Mouse (Mus musculus): Measurements from ENCODE around the gene Noto.
A peak's percentile ranks its signal among the peaks of the same experiment; 100 is the strongest.
"Not testable (repeated sequence)": the region's sequence is repeated elsewhere in the genome, so short reads cannot be mapped to it uniquely, and the experiment has no call there.

The Noto gene

DNA sequence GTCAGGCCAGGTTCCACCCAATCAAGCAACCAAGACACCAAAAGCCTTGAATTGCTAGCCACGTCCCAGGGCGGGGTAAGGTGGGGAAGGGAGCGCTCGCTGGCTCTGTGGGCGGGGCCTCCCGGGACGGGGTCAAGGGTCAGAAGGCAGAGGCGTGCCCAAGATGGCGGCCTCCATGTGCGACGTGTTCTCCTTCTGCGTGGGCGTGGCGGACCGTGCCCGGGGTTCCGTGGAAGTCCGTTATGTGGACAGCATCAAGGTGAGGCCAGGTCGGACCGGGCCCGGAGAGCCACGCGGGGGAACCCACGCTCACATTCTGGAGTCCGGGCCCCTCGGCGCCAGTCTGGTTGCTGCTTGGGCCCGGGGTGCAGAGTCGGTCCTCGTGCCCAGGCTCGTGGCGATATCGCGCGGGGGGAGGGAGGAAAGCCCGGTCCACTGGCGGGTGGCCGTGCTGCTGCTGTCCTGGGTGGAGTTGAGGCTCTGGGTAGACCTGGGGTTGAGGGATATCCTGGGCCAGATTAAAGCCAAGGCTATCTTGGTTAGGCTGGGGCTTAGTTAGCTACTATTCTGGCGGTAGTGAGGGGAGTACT, 8.3 kb downstream of the Noto start, which contains the start of gene Smyd5:
Gene Smyd5 (plus strand): TSS at position 148 of the 590 bp plus-strand sequence.
- DNase-seq: peak; percentile 73

DNA sequence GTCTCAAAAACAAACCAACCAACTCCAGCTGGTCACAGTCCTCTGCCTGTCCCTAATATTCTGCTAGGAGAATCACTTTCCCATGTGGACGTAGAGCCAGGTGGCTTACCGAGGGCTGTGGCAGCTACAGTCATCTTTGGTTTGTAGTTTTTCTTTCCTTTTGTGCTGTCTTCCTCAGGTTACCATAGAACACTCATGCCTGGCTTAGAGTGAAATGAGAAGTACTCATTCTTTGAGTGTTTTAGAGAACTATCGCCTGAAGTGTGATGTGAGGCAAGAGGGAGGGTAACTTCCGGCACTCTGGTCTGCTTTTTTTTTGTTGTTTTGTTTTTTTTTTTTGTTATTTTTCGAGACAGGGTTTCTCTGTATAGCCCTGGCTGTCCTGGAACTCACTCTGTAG, 10.2 kb downstream of the Noto start:
- DNase-seq: no peak

DNA sequence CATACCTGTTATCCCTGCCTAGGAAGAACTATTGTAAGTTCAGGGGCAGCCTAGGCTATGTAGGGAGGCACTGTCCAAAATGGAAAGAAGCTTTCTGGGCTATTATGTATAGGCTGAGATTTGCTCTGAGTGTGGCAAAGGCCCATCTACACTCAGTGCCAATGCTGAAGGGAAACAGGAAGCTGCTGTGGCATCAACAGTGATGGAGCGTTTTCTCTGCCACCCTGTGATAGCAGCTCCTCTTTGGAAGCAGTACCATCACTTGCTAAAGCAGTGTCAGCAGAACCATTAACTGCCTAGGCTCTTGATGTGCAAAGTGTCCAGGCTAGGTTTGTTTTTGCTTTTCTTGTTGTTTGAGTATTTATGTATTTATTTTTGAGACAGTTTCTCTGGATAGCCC, 12.5 kb downstream of the Noto start:
- DNase-seq: no peak

DNA sequence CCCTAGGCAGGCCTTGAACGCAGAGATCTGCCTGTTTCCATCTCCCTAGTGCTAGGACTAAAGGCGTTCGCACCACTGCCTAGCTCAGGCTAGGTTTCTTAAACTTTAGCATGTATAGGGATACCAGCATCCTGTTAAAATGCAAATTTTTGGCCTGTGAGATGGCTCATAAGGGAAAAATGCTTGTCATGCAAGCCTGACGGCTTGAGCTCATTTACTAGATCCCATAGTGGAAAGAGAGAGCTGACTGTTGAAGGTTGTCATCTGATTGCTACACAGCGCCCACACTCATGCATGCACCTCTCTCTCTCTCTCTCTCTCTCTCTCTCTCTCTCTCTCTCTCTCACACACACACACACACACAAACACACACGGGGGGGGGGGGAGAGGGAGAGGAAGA, 12.9 kb downstream of the Noto start:
- no peak for DNase-seq

DNA sequence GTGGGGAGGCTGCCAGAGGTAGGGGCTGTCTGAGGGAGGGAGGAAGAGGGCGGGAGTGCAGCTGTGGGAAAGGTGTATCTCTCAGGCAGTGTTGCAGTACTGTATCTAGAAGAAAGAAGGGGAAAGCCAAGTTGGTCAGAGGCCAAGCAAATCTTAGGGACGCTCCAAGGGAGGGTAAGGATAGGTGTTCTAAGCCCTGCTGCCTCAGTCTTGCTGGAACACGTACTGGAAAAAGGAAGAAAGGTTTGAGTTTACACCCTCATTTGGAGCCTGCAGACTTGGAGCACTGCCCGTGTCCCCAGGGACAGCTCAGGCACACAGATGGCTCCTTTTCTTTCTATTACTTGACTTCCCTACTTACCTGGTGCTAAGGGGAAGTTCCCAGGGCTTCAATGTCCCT, 17.5 kb downstream of the Noto start:
- no peak for DNase-seq

DNA sequence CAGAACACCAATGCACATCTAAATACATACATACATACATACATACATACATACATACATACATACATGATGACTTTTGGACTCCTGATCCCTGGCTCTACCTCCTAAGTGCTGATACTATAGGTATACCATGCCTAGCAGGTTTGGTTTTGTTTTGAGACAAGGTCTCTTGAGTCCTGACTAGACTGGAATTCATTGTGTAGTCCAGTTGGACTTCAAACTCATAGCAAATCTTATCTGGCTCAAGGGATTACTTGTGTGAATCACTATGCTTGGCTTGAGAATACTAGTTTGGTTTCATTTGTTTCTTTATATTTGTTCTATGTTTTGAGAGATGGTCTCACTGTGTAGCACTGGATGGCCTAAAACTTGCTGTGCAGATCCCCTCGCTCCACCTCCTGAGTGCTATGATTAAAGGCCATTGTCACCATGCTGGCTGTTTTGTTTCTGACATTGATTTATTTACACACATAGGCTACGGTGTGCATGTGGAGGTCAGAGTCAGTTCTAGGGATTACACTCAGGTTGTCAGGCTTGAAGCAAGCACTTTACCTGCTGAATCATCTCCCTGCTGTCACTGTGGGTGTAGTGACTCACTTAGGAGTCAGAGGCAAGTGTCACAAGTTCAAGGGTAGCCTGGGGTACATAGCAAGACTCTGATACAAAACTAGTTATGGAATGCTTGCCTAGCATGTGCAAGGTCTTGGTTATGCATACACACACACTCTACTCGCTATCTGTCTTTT, 20.0 kb downstream of the Noto start:
- no peak for DNase-seq

DNA sequence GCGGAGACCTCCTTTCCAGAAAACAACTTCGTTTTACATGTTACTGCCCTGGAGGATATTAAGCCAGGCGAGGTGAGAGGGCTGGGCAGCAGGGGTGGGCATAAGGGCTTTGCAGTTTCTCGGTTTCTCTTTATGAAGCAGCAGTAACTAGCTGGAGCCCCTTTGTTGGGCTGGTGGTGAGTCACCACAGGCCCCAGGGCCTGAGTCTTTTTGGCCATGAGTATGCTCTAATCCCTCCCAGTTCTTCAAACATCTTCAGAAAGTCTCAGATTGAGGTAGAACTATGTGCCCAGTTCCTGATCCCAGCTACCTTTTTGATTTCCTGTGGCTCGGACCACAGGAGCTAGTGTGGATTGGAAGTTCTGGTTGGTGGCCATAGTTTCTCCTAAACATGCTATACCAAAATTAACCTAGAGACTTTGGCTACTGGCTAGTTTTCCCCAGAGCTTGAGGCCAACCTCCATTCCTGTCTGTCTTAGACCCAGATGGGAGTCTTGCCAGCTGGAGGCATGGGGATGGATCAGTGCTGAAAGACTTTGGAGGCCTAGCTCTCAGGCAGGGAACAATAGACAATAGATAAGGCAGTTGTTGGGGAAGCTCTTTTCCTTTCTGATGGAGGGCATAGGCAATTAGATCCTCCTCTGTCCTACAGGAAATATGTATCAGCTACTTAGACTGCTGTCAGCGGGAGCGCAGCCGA, 20.7 kb downstream of the Noto start:
- no peak for DNase-seq

DNA sequence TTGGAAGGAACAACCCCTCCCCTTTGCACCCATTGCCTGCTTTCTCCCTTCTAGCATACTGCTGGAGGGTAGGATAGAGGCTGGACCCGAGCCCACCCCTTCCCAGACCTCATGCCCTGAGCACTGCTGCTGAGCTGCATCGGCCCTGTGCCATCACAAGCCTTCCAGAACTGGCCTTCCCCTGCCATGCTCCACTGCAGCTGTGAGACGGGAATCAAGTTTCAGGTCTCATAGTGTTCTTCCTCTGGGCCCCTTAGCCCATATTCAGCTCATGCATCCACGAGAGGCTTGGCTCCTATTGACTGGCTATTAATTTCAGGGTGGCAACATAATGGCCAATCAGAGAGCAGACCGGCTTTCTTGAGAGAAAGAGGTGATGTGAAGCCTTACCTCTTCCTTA, 21.6 kb downstream of the Noto start:
- no peak for DNase-seq

DNA sequence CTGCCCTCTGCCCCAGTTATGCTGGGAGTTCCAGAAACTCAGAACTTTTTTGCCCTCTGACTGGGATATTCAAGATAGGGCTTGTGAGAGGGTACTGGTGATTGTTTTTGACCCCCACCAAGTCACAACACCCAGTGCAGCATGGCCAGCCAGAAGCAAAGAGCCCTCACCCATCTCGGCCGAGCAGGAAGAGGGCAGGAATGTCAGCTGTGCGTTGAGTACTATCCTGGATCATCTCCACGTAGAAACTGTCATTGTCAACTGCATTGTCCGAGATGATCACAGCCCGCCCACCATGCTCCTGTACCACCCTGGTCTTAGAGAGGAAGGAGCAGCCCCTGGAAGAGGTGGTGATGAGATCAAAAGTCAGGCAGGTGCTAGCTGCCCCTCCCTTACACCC, 23.7 kb downstream of the Noto start:
- no peak for DNase-seq

DNA sequence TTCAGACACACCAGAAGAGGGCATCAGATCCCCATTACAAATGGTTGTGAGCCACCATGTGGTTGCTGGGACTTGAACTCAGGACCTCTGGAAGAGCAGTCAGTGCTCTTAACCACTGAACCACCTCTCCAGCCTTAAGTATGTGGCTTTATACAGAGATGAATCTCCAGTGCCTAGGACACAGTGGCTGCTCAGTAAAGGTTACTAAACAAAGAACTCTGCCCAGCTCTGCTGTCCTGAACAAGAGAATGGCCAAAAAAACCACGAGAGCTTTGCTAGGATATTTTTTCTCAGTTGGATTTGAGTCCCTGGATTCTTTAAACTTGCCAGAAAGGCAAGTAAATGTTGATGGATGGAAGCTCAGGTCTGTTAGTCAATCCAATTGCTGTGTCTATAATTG, 26.5 kb downstream of the Noto start:
- DNase-seq: not testable (repeated sequence)

DNA sequence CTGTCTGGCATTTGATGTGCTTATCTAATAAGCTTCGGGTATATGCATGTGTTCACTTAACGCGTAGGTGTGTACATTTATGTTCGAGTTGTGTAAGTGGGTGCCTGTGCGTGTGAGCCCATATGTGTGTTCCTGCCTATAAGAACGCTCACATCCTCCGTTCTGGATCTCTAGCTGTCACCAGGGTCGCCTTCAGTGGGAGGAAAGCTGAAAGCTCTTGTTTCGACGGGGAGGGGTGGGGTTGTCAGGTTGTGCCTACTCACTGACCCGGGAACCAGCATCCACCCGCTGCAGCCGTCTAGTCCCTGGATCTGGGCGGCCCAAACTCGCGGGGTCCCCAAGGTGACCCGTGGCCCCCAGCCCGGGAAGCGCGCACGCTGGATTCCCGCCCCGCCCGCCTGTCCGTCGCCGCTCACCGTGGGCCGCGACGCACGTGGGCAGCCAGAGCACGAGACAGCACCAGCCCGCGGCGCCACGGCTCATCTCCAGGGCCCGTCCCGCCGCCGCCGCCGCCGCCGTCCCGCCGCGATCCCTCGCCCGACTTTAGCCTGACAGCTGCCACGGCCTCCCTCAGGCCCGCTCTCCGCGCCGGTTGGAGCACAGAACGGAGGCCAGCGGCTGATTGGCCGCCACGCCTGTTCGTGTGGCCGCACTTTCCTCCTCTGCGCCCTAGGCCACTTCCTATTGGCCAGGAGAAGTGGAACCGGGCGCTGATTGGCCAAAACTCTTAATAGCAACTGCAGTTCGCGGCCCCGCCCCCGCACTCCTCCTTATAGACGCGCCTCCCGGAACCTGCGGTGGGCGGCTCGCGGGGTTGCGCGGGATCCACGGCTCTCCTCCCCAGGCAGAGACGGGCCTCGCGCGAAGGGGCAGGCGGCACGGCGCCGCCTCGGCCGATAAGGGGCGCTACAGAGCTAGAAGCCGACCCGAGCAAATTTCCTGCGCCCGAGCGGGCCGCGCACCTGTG, 27.3 kb downstream of the Noto start, which contains the start of gene Cct7:
Gene Cct7 (plus strand): TSS at position 818 of the 967 bp plus-strand sequence.
- DNase-seq: peak; percentile 96

DNA sequence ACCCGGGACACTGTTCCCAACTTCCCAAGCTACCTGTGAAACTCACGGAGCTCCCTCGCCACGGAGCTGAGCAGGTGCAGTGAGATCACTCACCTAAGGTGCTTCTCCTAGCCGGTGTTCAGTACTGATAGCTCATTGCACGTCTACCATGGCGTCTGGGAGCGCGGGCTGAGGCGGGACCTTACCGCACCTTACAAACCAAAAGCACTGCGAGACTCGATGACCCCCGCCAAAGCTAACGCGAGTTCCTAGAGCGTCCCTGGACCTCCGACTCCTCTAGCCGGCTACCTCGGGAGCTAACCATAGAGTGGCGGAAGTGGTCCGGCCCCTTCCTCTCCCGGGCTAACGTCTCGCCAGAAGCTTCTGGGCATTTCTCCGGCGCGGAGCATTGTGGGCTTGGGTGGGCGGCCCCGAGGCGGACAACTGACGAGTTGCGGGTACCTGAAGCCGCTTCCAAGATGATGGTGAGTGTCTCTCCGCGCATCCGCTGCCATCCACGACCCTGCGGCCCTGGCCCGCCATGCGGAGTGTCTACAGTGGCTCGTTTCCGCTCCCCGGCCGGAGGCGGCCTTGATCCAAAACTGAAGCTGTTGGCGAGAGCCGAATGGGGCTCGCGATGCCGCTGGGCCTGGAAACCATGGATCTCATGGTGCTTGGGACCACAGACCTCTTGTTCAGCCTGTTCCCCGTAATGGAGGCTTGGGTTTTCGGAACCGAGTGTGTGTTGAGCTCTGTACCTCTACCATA, 28.2 kb downstream of the Noto start, which contains the start of gene Pradc1:
Gene Pradc1 (minus strand): TSS at position 307 of the 747 bp plus-strand sequence.
- DNase-seq: peak; percentile 96

DNA sequence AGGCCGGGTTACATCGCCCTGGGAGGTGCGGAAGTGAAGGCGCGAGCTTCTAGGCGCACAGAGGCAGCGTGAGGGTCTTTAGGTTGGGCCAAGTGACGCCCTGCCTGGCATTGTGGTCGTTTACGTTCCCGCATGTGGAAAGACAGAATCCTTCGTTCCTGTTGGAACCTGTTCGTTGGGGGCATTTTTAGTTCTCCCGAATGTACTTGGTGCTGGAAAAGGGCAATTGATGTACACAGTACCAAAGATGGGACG, 28.7 kb downstream of the Noto start:
- no peak for DNase-seq

DNA sequence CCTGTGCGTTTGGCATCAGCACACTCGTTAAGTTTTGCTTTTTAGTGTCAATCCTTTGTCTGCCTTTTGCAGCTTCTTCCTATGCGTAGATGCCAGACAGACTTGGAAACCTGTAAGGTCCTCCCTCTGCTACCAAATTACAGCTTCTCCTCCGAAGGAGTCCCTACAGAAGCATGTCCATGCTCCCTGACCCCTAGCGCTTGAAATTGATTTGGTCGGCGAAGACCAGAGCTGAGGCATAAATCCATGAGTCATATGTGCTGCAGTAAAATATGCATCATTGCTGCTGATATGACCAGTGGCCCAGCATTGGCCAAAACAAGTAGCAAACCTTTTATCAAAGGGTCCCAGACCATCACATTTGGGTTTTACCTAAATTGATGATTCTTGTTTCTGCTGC, 29.1 kb downstream of the Noto start:
- no peak for DNase-seq

DNA sequence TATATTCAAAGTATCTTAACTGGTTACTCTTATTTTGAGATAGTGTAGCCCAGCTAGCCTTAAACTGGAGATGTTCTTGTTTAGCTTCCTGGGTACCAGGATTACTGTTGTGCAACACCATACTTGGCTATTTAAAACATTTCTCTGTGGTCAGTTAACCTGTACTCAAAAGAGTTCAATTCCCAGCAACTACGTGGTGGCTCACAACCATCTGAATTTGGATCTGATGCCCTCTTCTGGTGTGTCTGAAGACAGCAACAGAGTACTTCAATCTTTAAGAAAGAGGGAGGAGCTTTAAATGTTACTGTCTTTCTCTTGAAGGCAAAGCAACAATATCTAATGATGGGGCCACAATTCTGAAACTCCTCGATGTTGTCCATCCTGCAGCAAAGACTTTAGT, 35.9 kb downstream of the Noto start:
- no peak for DNase-seq

DNA sequence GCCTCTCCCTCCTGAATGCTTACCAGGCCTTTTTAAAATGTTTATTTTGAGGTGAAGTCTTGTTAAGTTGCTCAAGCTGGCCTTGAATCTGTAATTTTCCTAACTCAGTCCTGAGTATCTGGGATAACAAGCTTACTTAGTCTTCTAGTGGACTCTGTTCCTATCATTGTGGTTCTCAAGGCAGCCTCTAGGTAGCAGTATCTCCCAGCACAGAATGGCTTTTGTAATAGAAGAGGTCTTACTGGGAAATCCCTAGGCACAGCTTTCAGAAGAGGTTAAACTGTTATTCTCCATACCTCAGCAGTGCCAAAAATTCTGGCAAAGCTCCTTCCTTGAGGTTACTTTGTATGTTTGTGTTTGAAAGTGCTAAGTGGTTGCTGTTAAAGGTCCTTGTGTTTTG, 41.7 kb downstream of the Noto start:
- no peak for DNase-seq

DNA sequence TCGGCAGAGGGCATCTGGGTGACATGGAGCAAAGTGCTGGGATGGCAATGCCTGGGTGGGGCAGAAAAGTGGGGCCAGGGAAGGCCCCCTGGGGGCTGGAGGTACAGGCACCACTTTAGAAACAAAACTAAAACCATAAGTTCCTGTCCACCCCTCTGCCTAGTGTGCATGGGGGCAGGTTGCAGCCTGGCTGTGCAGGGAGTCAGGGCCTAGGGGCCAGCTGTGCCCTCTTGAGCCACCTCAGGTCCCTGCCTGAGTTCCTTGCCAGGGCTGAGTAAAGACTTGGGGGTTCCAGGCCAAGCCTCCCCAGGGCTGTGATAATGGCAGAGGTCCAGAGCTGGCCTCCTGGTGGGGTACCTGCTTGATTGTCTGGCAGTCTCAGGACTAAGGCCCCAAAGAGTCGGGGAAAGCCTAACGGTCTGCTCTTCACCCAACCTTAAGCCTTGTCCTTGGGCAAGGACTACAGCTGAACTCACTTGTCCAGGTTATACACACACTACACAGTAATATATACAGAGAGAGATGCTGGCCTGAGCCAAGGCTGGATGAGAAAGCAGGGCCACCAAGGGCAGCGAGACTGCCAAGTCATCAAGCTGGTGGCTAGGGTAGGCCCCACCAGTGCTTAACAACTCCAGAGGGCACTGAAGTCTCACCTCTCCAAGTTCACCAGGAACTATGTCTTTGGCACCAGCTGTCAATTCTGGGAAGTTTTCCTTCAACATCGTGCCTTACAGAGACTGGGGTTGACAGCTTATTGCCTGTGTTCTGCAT, 46.2 kb downstream of the Noto start:
- DNase-seq: no peak

DNA sequence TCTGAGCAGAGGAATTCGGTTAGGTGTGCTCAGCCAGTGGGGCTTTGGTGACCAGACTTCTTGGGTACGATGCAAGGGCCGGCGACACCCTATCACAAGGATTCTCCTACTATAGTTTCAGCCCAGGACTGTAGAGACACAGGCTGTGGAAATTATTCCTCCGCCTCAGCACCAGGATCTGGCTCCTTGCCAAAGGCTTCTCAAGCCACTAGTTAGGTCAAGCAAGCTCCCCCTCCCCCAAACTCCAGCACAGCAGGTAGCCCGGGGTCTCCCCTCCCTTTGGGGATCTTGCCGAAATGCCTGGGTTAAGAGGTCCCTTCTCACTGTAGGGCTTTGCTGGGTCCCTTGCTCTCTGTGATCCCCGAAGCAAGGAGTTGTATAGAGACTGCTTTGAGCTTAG, 48.3 kb downstream of the Noto start:
- no peak for DNase-seq

DNA sequence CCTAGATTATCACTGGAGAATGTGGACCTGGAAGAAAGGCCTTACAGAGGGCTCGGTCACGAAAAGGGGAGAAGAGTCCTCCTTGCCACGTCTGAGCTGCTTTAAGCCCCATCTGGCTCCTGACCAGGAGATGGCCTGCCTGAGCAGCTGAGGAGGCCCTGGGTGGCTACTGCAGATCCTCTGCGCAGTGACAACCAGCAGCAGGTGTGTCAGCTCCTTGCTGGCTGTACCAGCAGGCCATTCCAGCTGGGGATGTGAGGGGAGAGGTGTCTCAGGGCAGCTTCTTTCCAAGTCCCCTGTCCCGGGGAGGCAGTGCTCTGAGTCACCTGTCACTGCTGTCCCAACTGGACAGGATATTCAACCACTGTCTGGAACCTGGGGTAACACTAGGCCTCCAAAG, 48.9 kb downstream of the Noto start:
- no peak for DNase-seq

DNA sequence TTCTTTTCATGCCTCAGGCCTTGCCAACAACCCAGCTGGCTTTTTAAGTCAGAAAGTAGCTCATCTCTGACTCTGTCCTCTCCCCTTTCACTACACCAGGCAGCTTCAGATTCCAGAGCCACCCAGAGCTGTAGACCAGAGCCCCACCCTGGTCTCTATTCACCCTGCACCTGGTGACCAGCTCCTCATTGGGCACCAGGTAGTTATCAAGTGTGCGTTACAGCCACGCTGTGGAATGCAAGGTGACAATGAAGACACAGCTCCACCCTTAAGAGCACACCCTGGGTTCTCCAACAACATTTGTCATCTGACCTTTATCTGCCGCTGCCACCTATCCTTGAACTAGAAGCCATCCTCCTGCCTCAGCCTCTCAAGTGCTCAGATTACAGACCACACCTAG, 51.9 kb downstream of the Noto start:
- DNase-seq: no peak

DNA sequence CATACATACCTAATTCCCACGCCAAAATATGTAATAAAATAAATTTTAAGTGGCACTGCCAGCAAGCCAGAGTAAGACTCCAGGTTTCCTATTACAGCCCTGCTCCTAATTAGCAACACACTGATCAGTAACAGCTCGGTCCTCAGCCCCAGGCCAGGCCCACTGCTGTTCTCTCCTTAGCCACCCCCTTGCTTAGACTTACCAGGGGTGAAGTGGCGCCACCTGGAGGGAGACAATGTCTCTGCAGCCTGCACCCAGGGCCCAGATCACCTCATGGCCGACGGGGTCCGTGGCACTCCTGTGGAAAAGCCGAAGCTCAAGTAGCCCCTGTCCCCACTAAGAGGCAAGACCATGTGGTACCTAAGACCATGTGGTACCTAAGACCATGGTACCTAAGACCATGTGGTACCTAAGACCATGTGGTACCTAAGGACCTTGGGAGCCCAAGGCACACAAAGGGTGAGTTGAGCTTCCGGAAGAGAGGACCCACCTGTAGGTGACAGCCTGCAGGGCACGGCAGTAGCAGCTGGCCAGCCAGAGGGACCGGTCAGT, 53.8 kb downstream of the Noto start:
- DNase-seq: no peak

All from cerebellum, adult 11 months (tissue).